Mouse (Mus musculus) heart, postnatal 36 days (tissue): ENCODE results near the gene Ankrd16. TPM values are rescaled to one million over a fixed set of nuclear protein-coding genes. Genes with fewer than 3 reads are reported as not detected.

Experiments used
- DNase-seq, 2 experiments: peaks; one replicate each; pipeline ENCODE4 v3.0.0; 2021 to 2022
- intact Hi-C: fragments of 180-260 bp; cut with DNase I; formaldehyde crosslinking; loops from one replicate; pipeline ENCODE4 v1.15.1; 2025
- total RNA-seq, 2 experiments: library from RNA; stranded (reverse); gene quantifications; 2 replicates each; pipeline ENCODE4 v1.2.3; 2021

Ankrd16 gene
- total RNA-seq: 10 to 100 TPM; 19.5 to 19.7 TPM

- DNase-seq: peak; percentile 100
- intact Hi-C loops: loop anchor here (5.0 kb wide), 3 partner anchors 70 to 640 kb away; partner anchors contain the start of genes Il15ra, Mindy3 and Rbm17
Observed at GRCm38 (mm10) chr2:11777091-11778068, at the start of gene Ankrd16, which contains the start of gene Fbh1. Ankrd16 (plus strand) TSS chr2:11777876. Fbh1 (minus strand) TSS chr2:11777582.

- DNase-seq: no peak
- intact Hi-C loops: no loop called here
Observed at GRCm38 (mm10) chr2:11729091-11729490, 48.6 kb upstream of the Ankrd16 start.

GRCm38 (mm10) chr2:11732978-11733377 is 44.7 kb upstream of the Ankrd16 start:
- no peak for DNase-seq
- intact Hi-C loops: no loop called here

- DNase-seq: no peak
- intact Hi-C loops: no loop called here
Observed at GRCm38 (mm10) chr2:11735853-11736252, 41.8 kb upstream of the Ankrd16 start.

- no peak for DNase-seq
- intact Hi-C loops: no loop called here
Observed at GRCm38 (mm10) chr2:11738794-11739193, 38.9 kb upstream of the Ankrd16 start.

- DNase-seq: no peak
- intact Hi-C loops: no loop called here
Observed at GRCm38 (mm10) chr2:11739516-11740051, 38.1 kb upstream of the Ankrd16 start.

- no peak for DNase-seq
- intact Hi-C loops: no loop called here
Observed at GRCm38 (mm10) chr2:11762541-11762940, 15.1 kb upstream of the Ankrd16 start.

- no peak for DNase-seq
- intact Hi-C loops: no loop called here
Observed at GRCm38 (mm10) chr2:11765694-11766093, 12.0 kb upstream of the Ankrd16 start.

- intact Hi-C loops: no loop called here
- no peak for DNase-seq
Observed at GRCm38 (mm10) chr2:11766485-11767160, 11.1 kb upstream of the Ankrd16 start.

- DNase-seq: peak in 1 of 2 experiments; percentile 10
- intact Hi-C loops: no loop called here
Observed at GRCm38 (mm10) chr2:11767161-11767545, 10.5 kb upstream of the Ankrd16 start.

GRCm38 (mm10) chr2:11771701-11772100 is 6.0 kb upstream of the Ankrd16 start:
- DNase-seq: no peak
- intact Hi-C loops: no loop called here

GRCm38 (mm10) chr2:11772401-11772800 is 5.3 kb upstream of the Ankrd16 start:
- no peak for DNase-seq
- intact Hi-C loops: no loop called here

GRCm38 (mm10) chr2:11774426-11774825 is 3.2 kb upstream of the Ankrd16 start:
- no peak for DNase-seq
- intact Hi-C loops: no loop called here

- intact Hi-C loops: loop anchor here (5.0 kb wide), 3 partner anchors 68 to 642 kb away; partner anchors contain the start of genes Il15ra, Mindy3 and Rbm17
- no peak for DNase-seq
Observed at GRCm38 (mm10) chr2:11775121-11775520, 2.6 kb upstream of the Ankrd16 start.

- DNase-seq: no peak
- intact Hi-C loops: loop anchor here (5.0 kb wide), 3 partner anchors 69 to 641 kb away; partner anchors contain the start of genes Il15ra, Mindy3 and Rbm17
Observed at GRCm38 (mm10) chr2:11776415-11776814, 1.3 kb upstream of the Ankrd16 start.

GRCm38 (mm10) chr2:11778087-11778823 is 579 bp downstream of the Ankrd16 start:
- intact Hi-C loops: loop anchor here (5.0 kb wide), 3 partner anchors 71 to 639 kb away; partner anchors contain the start of genes Il15ra, Mindy3 and Rbm17
- DNase-seq: peak; percentile 81 to 86

GRCm38 (mm10) chr2:11784159-11784558 is 6.5 kb downstream of the Ankrd16 start:
- intact Hi-C loops: no loop called here
- no peak for DNase-seq

- no peak for DNase-seq
- intact Hi-C loops: loop anchor here (5.0 kb wide), 1 partner anchor 78 kb away; no protein-coding TSS in a partner anchor
Observed at GRCm38 (mm10) chr2:11794668-11795067, 17.0 kb downstream of the Ankrd16 start.

GRCm38 (mm10) chr2:11797930-11798364 is 20.3 kb downstream of the Ankrd16 start:
- no peak for DNase-seq
- intact Hi-C loops: loop anchor here (5.0 kb wide), 1 partner anchor 74 kb away; no protein-coding TSS in a partner anchor
